Mouse (Mus musculus) lung, adult 2 months (tissue): ENCODE measurements at regions not wholly inside any gene's neighbourhood (a gene's known extent, or its start where the extent isn't known, plus 50 kb on each side); places are given as distances from the start of the nearest gene placed in this dataset.

Experiments used
- CTCF ChIP-seq: fragments of 200-500 bp; IDR thresholded peaks from 2 replicates; pipeline ENCODE4 v1.5.1; 2011; ENCODE audit warnings: mild to moderate bottlenecking, low read length, control low read depth; ENCODE audit not compliant: insufficient read depth
- POLR2A ChIP-seq: fragments of 200-500 bp; IDR thresholded peaks from 2 replicates; pipeline ENCODE4 v1.6.1; 2011; ENCODE audit warnings: low read depth, mild to moderate bottlenecking, control low read depth, low read length, borderline replicate concordance; ENCODE audit errors: extremely low read depth

DNA sequence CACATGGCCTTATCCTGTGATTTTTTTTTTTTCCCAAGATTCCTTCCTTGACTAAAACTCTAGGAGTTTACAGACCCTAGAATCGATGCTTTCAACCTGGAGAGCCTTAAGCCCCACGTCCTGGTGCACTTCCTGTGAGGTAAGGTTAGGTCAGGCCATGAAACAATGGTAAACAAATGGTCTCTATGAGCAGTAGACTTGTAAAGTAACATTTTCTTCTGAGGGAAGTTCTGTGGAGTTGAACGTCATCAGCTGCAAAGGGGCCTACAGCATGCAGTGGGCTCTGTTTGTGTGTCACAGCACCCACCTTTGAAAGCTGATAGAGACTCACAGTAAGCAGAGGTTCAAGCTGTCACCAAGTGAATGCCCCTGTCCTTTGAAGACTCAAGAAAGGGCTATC, 87.3 kb upstream of the Eomes start:
- TF ChIP-seq CTCF: no peak
- no peak for TF ChIP-seq POLR2A
